Mouse (Mus musculus): ENCODE results near the gene Rock2.
"Not testable (repeated sequence)": the region's sequence is repeated elsewhere in the genome, so short reads cannot be mapped to it uniquely, and the experiment has no call there.

Rock2 gene

DNA sequence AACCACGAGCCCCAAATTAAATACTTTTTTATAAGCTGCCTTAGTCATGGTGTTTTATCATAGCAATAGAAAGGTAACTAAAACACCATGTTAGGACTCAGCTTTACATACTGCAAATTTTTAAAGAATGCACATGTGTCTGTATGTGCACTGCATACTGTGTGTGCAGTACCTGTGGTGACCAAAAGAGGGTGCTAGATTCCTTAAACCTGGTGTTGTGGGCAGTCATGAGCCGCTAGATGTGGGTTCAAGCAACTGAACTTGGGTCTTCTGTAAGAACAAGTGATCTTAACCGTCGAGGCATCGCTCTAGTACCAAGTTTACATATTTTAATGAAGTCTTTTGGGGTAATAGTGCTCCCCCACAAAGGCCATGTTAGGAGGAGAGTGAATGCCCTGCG is 114.8 kb downstream of the Rock2 start:
- no peak for DNase-seq

DNA sequence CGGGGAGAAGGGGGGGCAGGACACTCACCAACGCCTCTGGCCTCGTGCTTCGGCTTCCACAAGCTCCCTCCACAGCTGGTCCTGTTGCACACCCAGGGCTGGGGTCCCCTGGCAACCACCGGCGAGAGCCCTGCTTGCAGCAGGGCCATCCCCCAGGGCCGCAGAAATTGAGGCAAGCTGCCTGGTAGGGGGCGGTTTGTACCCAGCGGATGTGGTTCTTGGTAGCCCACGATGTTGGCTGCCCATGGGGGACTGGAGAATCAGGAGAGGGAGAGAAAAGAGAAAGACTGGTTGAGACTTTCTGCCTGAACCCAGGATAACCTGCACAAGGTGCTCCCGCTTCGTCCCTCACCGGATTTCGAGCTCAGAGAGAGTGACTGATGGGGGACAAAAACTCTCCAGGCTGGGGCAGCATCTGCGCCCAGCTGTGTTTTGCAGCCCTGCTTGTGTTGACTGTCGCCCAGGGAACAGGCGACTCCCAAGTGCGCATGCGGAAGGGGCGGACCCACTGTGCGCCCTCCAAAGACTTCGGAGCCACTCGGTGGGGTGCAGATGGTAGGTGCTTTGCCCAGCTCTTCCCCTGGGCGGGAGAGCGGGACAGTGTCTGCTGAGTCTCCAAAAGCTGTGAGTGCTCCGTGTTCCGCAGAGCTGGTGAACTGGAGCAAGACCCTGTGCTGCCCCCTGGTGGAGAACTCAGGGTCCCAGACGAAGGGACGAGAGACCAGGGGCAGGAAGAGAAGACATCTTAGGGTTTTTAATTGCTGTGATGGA is 116.6 kb downstream of the Rock2 start, which contains the start of gene 2410004P03Rik:
TSS of gene 2410004P03Rik (minus strand) at position 628 of the 771 bp plus-strand sequence.
- peak; percentile 58 to 60 for DNase-seq

DNA sequence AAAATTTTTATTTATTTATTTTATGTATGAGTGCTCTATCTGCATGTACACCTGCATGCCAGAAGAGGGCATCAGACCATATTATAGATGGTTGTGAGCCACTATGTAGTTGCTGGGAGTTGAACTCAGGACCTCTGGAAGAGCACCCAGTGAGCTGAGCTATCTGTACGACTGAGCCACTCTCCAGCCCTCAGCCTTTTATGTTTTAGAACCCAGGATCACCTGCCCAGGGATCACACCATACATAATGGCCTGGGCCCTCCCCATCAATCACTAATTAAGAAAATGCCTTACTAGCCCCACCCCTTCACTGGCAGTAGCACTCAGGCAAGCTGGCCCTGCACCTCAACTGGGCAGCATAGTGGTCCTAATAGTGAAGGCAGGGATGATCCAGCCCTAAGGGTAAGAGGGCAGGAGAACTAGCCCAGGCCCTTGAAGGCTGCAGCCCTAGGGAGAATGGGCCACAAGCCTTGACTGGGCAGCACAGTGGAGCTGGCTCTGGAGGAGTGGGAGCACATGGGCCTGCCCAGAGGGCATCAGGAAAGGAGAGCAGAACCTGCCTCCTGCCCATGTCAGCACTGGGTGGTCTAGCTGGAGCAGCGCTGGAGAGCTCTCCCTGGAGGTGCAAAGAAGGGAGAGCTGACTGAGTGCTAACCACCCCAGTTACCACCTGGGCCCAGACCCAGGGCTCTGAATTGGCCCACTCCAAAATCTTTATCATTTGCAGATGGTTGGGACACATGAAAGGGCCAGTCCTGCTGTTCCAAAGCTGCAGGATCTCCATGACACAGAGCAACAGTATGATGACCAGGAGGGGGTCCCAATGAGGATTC is 117.6 kb downstream of the Rock2 start:
- DNase-seq: no peak

DNA sequence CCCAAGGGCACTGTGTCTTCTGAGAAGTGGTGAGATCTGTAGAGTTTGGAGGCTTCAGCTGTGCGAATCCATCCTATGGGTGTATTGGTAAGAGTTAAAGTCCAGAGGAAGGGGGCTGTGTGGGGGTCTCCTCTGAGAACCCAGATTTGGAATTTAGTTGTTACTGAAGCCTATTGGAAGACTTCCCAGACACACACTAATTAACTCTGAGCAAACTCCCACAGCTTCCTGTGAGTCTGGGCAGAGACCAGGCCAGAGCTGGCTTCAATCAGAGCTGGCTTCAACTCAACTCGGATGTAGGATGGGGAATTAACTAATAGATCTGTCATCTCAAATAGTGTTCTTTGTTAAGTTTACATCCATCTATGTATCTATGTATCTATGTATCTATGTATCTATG is 121.0 kb downstream of the Rock2 start:
- DNase-seq: no peak

DNA sequence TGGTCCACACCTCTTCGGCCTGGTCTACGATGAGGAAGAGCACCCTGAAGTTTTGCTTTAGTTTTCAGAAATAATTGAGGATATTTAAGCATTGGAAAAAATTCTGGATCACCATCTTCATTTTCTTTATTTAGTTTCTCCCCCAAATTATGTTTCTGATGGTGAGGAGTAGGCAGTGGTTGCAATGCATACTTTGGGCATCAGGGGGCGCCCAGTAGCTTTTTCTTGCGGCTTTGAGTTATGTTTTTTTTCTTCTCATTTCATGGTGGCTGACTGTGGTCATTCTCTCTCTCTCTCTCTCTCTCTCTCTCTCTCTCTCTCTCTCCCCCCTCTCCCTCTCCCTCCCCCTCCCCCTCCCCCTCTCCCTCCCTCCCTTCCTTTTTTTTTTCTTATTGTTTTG is 123.8 kb downstream of the Rock2 start:
- peak; percentile 45 to 63 for DNase-seq

DNA sequence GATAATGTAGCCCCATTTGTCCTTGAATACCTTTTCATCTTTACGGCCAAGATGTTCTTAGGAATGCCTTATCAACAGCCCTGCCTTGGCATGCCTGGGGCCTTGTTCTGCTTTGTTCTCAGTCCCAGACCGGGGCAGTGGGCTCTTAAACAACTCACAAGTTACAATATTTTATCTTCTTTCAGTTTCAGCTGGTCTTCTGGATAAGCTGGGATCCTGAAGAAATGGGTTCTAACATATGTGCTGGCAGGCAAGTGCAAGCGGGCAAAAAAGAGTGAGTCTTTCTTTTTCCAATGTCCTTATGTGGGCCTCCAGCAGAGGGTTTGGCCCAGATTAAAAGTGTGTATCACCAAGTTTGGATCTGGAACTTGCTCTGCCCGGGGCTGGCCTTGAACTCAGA is 126.4 kb downstream of the Rock2 start:
- not testable (repeated sequence) for DNase-seq

DNA sequence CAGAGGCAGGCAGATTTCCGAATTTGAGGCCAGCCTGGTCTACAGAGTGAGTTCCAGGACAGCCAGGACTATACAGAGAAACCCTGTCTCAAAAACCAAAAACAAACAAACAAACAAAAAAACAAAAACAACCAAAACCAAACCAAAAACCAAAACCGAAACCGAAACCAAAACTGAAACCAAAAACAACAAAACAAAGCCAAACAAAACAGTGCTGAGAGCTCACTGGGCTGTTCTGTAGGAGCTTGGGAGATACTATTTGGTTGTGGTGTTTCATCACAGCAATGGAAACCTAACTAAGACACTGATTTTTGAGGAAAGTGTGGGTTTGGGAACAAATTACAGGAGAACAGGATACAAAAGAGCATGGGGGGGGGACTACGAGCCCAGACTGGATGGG is 127.5 kb downstream of the Rock2 start:
- DNase-seq: no peak

DNA sequence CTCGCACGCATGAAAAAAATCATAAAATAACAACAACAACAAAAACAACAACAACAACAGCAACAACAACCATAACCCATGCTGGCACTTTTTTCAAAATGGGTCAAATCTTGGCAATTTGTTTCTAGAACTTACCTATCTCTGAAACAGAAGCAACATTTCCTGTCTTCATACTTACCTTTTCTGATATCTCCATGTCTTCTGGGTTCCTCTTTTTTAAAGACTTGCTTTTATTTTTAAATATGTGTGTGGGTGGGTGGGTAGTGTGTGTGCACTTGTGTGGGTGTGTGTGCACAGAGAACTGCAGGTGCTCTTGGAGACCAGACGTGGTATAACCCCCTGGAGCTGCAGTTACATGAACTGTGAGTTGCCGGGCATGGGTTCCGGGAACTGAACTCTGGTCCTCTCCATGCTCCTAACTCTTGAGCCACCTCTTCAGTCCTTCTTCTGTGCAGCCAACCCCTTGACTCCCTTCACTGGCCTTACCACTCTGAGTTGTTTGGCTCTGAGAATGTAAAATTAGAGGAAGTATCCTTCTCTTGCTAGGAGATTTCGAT is 129.9 kb downstream of the Rock2 start:
- DNase-seq: no peak

DNA sequence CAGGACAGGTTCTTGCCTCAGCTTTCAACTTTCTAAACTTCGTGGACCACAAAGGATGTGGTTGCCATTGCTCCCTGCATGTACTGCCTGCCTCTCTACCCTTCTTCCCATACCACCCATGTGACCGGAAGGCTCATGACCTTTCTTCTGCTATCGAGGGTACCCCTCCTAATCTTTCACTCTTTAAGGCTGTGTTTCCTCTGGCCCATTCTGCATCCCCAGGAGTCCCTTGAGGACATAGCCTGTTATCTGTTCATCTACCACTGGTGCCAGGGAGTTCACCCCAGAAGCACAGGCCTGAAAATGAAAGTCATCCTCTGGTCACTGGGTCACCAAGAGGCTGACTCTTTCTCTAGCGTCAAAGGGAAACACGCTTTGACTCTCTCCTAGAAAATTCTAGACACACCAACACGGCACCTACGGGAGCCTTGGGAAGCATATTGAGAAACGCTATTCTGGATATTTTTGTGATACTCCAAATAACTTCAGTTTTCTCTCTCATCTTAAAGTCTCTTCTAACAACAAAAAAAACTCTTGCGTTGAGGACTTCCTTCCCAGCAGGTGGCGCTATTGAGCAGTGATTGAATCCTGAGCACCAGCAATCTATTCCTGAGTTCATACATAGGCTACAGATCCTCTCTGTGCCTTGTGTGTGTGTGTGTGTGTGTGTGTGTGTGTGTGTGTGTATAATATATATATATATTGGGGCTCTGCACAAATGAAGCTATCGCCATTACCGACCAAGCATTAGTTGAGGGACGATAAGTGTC is 138.2 kb downstream of the Rock2 start:
- DNase-seq: peak; percentile 73 to 82

DNA sequence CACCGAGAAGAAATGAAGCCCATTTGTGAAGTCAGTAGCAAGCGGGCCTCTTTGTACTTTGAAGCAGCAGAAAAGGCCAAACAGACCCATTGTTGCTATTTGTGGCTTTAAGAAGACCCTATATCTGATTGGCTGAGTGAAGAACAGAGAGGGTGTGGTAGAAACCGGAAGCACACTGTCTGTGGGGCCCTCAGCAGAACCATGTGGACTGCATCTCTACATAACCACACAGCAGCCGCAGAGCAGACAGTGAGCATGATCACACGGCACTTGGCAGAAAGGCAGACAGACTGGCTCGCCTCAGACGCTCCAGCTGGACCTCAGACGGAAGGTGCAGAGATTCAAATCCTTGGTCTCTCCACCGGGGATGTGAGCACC is 138.8 kb downstream of the Rock2 start:
- DNase-seq: no peak

DNA sequence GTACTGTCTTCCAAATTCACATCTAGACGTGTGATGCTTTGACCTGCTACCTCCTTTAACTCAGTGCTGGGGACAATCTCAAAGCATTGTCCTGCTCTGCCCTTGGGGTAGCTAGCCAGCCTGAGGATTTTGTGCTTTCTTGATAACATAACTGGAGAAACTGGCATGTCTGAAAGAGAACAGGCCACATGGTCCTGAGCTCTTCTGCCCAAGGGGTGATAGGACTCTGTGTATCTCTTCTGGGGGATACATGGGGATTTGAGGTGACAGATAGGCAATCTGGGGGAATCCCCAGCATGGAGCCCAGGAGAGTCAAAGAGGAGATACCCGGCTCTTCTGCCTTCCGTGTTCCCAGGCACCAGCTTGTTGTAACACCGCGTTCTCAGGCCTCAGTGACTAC is 140.0 kb downstream of the Rock2 start:
- DNase-seq: no peak

DNA sequence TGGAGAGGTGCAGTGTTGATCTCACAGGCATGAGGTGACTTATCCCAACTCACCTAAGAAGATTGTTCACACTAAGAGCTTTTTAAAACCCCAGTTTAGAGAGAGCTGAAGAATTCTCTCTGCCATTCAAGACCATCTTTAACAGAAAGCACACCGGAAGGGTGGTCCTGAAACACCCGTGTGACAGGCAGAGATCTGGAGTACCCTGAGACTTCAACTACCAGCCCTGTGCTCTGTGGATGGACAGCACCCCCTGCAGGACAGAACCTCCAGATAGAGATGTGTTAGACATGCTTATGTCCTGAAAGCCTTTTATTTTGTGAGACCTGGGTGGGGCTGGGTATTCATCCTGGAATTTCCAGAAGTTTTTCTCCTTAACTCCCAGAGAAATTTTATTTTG is 140.4 kb downstream of the Rock2 start:
- DNase-seq: peak; percentile 18 to 24

DNA sequence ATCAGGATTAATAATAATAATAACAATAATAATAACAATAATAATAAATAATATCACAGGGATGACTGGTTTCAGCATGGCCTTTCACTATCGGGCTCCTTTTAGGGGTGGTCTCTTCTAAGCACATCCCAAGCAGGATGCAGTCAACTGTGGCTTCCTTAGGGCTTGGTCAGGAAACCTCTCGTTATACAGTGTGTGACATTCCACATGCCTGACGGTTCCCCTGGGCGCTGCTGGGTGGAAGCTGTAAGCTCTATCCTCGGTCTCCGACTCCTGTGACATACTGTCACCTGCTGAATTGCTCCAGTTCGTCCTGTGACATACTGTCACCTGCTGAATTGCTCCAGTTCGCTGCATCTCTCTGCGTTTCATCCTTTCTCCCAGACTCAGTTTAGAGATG is 141.8 kb downstream of the Rock2 start:
- DNase-seq: no peak

DNA sequence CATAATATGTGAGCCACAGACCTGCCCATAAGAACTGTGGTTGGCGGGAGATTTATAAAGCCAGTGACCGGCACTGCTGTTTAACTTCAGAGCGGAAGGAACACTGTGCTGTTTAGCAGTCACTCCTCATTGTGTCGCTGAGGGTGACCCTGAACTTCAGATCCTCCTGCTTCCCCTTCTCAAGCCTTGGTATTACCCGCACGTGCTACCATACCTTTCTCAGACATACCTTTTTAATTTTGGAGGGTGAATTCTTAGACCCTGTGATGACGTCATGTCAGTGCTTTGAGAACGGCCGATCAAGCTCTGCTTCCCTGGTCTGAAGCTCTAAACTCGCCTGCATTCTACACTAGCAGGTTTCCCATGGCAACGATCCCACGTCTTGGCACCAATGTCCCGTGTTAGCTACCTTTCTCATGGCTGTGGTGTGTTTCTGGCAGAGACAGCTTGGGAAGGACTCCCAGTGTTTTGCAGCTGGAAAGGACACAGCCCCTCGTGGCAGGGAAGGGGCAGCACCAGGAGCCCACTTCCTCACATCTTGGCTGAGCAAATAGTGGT is 142.4 kb downstream of the Rock2 start:
- no peak for DNase-seq
